Mouse (Mus musculus) CH12.LX (cell line): ENCODE data around the gene Myh2.

Source experiments
- CTCF ChIP-seq, 2 experiments: IDR thresholded peaks in 1 of 2; conservative IDR thresholded peaks in 1 of 2; 2 replicates each; pipeline ENCODE4 v1.5.1; 2011 to 2012; ENCODE audit warnings: low read depth in 2 of 2, low read length in 2 of 2, improper control_type of control experiment in 1 of 2, inconsistent platforms in 1 of 2, mild to moderate bottlenecking in 1 of 2, moderate library complexity in 1 of 2
- EP300 ChIP-seq: IDR thresholded peaks from 2 replicates; pipeline ENCODE4 v1.6.1; 2011; ENCODE audit warnings: low read length, improper control_type of control experiment
- ETS1 ChIP-seq: conservative IDR thresholded peaks from 2 replicates; pipeline ENCODE4 v1.6.1; 2012; ENCODE audit warnings: low read depth, mild to moderate bottlenecking, inconsistent platforms, low read length, improper control_type of control experiment, moderate library complexity
- GABPA ChIP-seq: IDR thresholded peaks from 2 replicates; pipeline ENCODE4 v1.6.1; 2012; ENCODE audit warnings: low read depth, low read length, improper control_type of control experiment, inconsistent platforms; ENCODE audit not compliant: insufficient replicate concordance
- HCFC1 ChIP-seq: IDR thresholded peaks from 2 replicates; pipeline ENCODE4 v1.6.1; 2012; ENCODE audit warnings: low read depth, mild to moderate bottlenecking, inconsistent platforms, low read length, improper control_type of control experiment
- MAFK ChIP-seq: IDR thresholded peaks from 2 replicates; pipeline ENCODE4 v1.6.1; 2011; ENCODE audit warnings: low read length, improper control_type of control experiment; ENCODE audit not compliant: insufficient replicate concordance
- MAX ChIP-seq: IDR thresholded peaks from 2 replicates; pipeline ENCODE4 v1.6.1; 2011; ENCODE audit warnings: low read length, improper control_type of control experiment
- MXI1 ChIP-seq: IDR thresholded peaks from 2 replicates; pipeline ENCODE4 v1.6.1; 2011; ENCODE audit warnings: mild to moderate bottlenecking, low read depth, low read length, improper control_type of control experiment
- POLR2A ChIP-seq: IDR thresholded peaks from 2 replicates; pipeline ENCODE4 v1.6.1; 2011; ENCODE audit warnings: low read depth, mild to moderate bottlenecking, improper control_type of control experiment, low read length
- SIN3A ChIP-seq: IDR thresholded peaks from 2 replicates; pipeline ENCODE4 v1.6.1; 2012; ENCODE audit warnings: low read length, improper control_type of control experiment, inconsistent platforms
- USF2 ChIP-seq: conservative IDR thresholded peaks from 2 replicates; pipeline ENCODE4 v1.6.1; 2011; ENCODE audit warnings: low read depth, low read length, improper control_type of control experiment

GRCm38 (mm10) chr11:67176376-67176775, 5.5 kb downstream of the Myh2 start:
- TF ChIP-seq MAFK (no peak), HCFC1 (no peak), CTCF (conservative IDR thresholded peaks at IDR 0.05 in 1 of 2, IDR thresholded peaks at IDR 0.05 in 1 of 2; ENCODE audit: low read depth in 2 of 2, low read length in 2 of 2) (no peak), MAX (no peak), SIN3A (no peak), POLR2A (no peak), EP300 (no peak), MXI1 (no peak), USF2 (no peak), GABPA (no peak), ETS1 (no peak)
